Mouse (Mus musculus) spleen, adult 18-20 months (tissue): Measurements from ENCODE around the gene Sh3rf1.
A peak's percentile ranks its signal among the peaks of the same experiment; 100 is the strongest.

ENCODE experiments used
- DNase-seq, 2 experiments: peaks; one replicate each; pipeline ENCODE4 v3.0.0; 2022; ENCODE audit warnings: mixed read lengths in 2 of 2

Gene Sh3rf1

GRCm38 (mm10) chr8:61223729-61224379, at the start of gene Sh3rf1:
Sh3rf1 (plus strand) TSS chr8:61223872.
- DNase-seq: peak; percentile 62 to 80

DNA sequence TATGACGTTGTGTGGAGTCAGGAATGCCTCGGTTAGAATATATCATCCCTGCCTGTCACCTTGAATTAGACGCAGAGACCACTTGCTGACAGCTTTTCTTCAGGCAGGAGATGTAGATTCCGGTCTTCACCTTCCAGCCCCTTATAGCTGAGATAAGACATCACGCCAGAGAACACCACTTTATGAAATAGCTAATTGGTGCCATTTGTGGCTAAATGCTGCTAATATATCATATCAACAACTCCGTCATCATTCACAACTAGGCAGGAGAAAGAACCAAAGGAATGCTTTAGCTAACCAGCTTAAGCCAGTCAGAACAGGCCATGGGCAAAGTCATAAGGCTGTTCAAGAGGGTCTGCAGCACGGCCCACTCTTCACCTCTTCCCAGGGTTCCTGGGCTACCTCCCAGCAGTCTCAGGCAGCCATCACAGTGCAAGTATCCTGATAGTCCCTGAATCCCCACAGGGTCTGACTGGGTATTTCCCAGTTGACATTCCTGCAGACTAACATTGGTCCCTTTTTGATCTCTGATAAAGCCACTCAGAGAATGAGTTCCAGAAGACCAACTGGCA, 49.7 kb upstream of the Sh3rf1 start:
- no peak for DNase-seq

- DNase-seq: no peak
These were observed 47.8 kb upstream of the Sh3rf1 start for GRCm38 (mm10) chr8:61175876-61176275.

GRCm38 (mm10) chr8:61177680-61178593, 45.7 kb upstream of the Sh3rf1 start:
- DNase-seq: no peak

- no peak for DNase-seq
These were observed 45.0 kb upstream of the Sh3rf1 start for GRCm38 (mm10) chr8:61178594-61179140.

DNA sequence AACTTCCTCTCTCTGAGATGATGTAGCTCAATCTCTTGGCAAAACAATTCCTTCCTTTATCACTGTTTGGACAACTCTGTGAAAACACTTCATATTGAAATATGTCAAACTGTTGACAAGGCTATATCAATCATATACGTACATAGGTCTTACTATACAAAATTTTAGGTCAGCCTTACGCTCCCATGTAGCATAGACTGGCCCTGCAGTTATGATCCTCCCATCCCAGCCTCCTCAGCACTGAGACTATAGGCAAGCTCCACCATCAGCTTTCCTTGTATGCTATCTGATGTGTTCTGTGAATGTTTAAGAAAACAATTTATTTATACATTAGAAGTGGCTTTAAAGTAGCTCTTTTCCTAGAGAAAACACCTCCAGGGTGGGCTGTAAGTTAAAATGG, 42.1 kb upstream of the Sh3rf1 start:
- DNase-seq: no peak

- no peak for DNase-seq
These were observed 41.7 kb upstream of the Sh3rf1 start for GRCm38 (mm10) chr8:61182020-61182419.

GRCm38 (mm10) chr8:61185274-61186198, 38.1 kb upstream of the Sh3rf1 start:
- DNase-seq: no peak

- DNase-seq: no peak
These were observed 29.3 kb upstream of the Sh3rf1 start for GRCm38 (mm10) chr8:61194306-61194925.

GRCm38 (mm10) chr8:61200254-61200887, 23.3 kb upstream of the Sh3rf1 start:
- no peak for DNase-seq

DNA sequence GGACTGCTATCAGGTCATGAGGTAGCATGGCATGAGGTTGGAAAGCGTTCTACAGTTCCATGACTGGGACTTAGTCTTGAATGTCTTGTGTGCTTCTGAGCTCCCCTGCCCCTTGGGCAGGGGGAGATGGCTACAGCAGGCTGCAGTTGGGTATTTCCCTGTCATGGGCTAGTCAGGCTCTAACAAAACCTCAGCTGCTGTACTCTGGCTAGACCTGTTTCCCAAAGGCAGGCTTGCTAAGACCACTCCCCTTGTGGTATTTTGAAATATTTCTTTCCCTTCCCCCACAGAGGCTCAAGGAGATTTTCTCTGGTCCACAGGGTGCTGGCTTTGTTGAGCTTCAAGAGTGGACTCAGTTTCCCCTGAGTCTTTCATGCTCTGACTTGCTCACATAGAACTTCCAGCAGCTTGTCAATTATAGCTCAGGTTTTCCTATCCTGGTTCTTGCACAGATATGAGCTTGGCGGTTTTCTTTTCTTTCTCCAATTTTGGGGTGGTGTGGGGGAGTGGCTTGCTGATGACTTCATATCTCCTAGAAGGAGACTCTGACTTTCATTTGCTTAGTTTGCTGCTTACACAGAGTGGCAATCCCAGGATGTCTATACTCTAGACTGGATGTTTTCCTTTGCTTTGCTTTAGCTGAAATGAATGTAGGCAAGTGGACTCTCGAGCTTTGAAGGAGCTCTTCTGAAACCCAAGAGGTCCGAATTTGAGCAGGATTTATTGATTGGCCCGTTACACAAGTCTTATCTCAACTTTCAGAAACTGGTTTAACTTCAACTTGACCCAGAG, 20.4 kb upstream of the Sh3rf1 start:
- no peak for DNase-seq

GRCm38 (mm10) chr8:61206876-61207275, 16.8 kb upstream of the Sh3rf1 start:
- DNase-seq: no peak

DNA sequence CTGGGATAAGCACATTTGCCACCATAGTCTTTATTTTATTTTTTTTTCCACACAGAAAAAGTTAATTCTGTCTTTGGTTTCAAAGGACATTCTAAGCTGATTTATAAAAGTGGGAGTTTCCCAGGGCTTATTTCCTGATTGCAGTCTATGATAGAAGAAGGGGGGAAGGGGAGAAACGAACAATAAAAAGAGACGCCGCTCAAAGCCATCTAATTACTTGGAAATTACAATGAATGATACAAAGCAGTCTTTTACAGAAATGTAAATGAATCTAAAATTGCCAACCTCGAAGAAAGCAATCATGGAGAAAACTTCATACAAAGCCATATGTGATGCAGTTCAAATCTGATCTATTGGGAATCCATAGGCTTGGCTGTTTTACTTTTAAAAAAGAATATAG, 16.0 kb upstream of the Sh3rf1 start:
- DNase-seq: no peak

DNA sequence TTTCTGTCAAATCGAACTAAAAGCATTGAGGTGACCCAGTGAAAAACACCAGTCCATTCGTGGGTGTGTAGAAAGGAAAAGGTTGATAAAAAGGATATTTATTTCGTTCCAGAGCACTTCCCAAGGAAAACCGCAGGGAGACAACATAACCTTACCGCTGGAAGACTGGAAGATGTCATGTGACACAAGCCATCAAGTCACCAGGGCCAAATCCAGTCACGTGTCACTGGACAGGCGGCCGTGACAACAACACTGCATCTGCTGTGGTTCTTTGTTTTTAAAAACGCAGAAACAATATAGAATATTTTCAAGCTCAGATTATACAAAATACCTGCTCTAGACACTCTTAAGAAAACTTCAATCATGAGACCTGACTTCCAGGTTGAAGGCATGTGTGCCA, 15.0 kb upstream of the Sh3rf1 start:
- no peak for DNase-seq

- no peak for DNase-seq
These were observed 12.8 kb upstream of the Sh3rf1 start for GRCm38 (mm10) chr8:61210836-61211235.

DNA sequence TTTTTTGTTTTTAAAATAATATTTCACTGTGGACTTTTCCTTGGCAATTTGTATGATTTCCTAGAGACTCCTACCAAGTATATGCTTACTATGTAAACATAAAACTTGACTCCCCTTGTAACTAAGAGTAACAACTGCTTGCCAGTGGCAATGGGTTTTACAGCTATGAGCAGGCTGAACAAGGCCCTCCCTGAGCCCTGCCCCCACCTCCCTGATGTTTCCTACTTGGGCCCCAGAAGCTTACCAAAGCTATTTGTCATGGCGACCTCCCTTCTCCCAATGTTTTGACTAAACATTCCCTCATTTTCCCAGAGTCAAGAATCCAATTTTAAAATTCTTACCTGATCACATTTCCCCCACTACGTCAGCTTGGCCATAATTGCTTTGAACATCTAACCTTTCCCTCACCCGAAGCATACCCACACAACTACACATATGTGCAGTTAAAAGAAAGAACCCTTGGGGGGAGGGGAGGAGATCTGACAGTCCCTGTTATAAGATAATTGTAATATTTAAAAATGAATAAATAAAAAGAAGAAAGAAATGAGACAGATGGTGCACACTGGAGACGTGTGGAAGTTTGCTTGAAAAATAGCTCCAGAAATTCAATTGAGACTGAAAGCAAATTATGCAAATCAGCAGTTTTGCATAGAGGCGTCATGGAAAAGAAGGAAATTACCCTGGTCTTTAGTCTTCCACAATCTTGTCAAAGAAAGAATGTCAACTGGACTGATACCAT, 8.4 kb upstream of the Sh3rf1 start:
- DNase-seq: no peak

- no peak for DNase-seq
These were observed 6.7 kb upstream of the Sh3rf1 start for GRCm38 (mm10) chr8:61217017-61217416.

DNA sequence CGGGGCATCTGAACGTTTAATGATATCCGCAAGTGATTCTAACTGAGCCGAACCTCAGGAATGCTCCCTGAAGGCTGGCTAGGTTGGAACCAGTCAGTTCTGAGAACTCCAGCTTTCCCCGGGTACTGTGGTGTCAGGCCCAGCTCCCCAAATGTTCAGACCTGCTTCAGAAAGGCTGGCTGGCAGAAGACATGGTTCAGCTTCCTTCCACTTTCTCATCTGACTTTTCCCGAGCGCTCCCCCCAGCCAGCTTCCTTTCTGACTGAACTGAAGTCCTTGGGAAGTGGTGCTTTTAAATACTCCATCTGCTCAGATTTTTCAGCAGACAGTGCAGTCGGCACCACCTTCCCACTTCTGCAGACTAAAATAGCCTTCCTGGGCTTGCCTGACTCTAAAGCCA, 6.2 kb upstream of the Sh3rf1 start:
- no peak for DNase-seq

- DNase-seq: no peak
These were observed 5.2 kb upstream of the Sh3rf1 start for GRCm38 (mm10) chr8:61218439-61218838.

DNA sequence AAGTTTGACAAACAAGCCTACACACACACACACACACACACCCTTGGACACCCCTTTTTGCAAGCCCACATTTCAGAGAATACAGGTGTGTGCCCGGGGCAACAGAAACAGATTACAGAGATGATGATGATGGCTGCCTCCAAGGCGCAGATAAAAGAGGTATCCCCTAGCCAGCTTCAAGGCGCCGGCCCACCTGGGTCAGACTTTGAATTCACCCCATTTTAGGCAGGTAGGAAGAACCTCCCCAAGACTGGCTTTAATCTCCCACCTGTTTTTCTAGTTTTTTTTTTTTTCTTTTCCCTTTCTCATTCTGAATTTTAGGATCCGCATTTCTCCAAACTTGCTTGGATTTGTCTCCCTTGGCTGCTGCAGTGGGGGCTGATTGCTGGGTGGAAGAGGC, 389 bp upstream of the Sh3rf1 start:
- no peak for DNase-seq
